Mouse (Mus musculus) intestine, embryonic 16.5 days (tissue): ENCODE measurements around the gene 1600015I10Rik. TPM values are rescaled to one million over a fixed set of nuclear protein-coding genes. Genes with fewer than 3 reads are reported as not detected.
"Not testable (repeated sequence)": the region's sequence is repeated elsewhere in the genome, so short reads cannot be mapped to it uniquely, and the experiment has no call there.

Source experiments
- ATAC-seq: fragments of 200-750 bp; cut with Nextera tagmentation; 2 replicates; pipeline ENCODE4 v1.8.0; 2017; ENCODE audit warnings: moderate TSS enrichment, moderate library complexity
- H3K27ac ChIP-seq: fragments of 300-500 bp; sonication (generic); 2 replicates; pipeline ENCODE4 v1.5.1; 2014; ENCODE audit warnings: mild to moderate bottlenecking, low read length
- H3K27me3 ChIP-seq: fragments of 300-500 bp; sonication (generic); replicated peaks from 2 replicates; pipeline ENCODE4 v1.6.1; 2014; ENCODE audit warnings: low read length, control low read depth, mixed read lengths; ENCODE audit not compliant: control insufficient read depth, insufficient read depth
- H3K36me3 ChIP-seq: fragments of 300-500 bp; sonication (generic); 2 replicates; pipeline ENCODE4 v1.6.1; 2014; ENCODE audit warnings: low read length, control low read depth; ENCODE audit not compliant: control insufficient read depth, insufficient read depth
- H3K4me1 ChIP-seq: fragments of 300-500 bp; sonication (generic); 2 replicates; pipeline ENCODE4 v1.6.1; 2014; ENCODE audit warnings: low read length, control low read depth, mixed read lengths; ENCODE audit not compliant: control insufficient read depth, insufficient read depth
- H3K4me2 ChIP-seq: fragments of 300-500 bp; sonication (generic); 2 replicates; pipeline ENCODE4 v1.6.1; 2014; ENCODE audit warnings: low read depth, low read length, control low read depth
- H3K4me3 ChIP-seq: fragments of 300-500 bp; sonication (generic); 2 replicates; pipeline ENCODE4 v1.5.1; 2014; ENCODE audit warnings: mild to moderate bottlenecking, low read length
- H3K9ac ChIP-seq: fragments of 300-500 bp; sonication (generic); 2 replicates; pipeline ENCODE4 v1.6.1; 2014; ENCODE audit warnings: low read depth, low read length
- H3K9me3 ChIP-seq: fragments of 300-500 bp; sonication (generic); 2 replicates; pipeline ENCODE4 v1.6.1; 2016; ENCODE audit warnings: low read length, control low read depth; ENCODE audit not compliant: control insufficient read depth
- WGBS: fragments of 180-500 bp; shearing (Covaris S2); extraction: QIAGEN DNeasy Blood & Tissue Kit; methylation state at CpG from one replicate; pipeline ENCODE4 v1.1.7; 2014; 5-methylcytosine and 5-hydroxymethylcytosine counted together
- polyA plus RNA-seq: library from polyadenylated mRNA; unstranded; fragments of >200 nt; fragmentation: Nextera tagmentation; extraction: Ambion mirVana; gene quantifications from 2 replicates; pipeline ENCODE4 v1.2.1, GENCODE M21; 2015

The 1600015I10Rik gene
- not detected in 2 replicates for polyA plus RNA-seq

DNA sequence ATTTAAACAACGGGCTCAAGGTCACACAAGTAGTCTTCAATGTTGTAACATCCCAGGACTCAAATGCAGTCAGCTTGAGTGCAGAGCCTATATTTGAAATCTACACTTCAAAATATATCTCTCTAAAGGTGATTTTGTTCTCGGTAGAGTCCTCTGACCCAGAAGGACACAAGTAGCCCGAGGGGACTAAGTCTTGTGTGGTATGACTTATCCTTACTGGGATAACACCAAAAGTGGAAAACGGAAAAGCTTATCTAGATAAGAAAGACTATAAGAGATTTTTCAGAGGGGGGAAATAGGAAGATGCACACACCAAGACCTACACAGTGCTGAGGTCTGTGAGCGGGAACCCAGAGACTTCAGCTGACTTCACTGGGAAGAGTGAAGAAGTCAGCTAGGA is at the start of gene 1600015I10Rik:
Gene 1600015I10Rik (plus strand): TSS at position 301 of the 400 bp plus-strand sequence.
- Histone ChIP-seq H3K36me3 (no peaks in the 10 kb centered on the region), H3K4me3 (no peak within 1 kb of the TSS), H3K9ac (no peak within 1 kb of the TSS), H3K9me3 (no peaks in the 10 kb centered on the region), H3K4me2 (no peak within 1 kb of the TSS), H3K27ac (no peak within 1 kb of the TSS), H3K27me3 (no peaks in the 10 kb centered on the region), H3K4me1 (no peaks in the 10 kb centered on the region)
- WGBS = 84% methylated on average over 5 of the region's 5 CpGs
- no peak for ATAC-seq

- peak overlapping the region; percentile 72 for H3K27ac ChIP-seq
- no peak overlapping the region for H3K9ac ChIP-seq
Measured at GRCm38 (mm10) chr6:48894203-48894602, 35.5 kb upstream of the 1600015I10Rik start.

DNA sequence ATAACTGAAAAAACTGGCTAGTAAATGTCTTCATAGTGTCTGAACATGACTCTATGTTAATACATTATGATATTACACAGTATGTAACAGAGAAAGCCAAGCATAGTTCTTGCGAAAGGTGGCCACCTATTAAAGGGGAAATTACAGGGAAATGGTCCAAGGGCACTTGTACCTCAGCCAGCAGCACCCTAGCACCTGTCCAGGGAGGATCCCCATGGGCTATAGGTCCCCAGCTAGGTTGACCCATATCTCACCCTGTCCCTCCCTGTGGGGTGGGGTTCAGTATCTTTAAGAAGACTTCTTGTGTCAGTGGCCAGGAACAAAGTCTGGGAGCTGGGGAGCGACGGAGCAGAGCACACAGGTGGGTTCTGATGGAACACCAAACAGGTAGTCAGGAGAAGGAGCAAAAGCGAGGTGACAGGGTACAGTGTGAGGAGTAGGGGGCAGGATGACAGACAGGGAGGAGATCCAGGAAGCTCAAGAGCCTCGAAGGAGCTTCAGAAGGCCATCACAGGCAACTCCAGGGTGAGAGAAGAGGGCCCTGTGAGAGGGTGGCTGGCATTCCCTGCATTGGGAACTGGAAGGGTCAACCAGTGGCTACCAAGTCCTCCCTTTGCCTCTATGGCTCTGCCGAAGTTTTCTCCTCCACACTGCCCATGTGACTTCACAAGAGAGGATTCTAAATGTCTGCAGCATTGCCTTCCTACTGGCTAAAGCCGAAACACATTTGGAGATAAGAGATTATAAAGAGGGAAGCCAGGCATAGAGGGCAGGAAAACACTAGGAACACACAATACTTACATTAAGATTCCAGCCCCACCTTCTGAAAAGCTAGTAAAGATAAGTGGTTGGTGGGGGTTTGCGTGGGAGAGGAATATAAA is 34.5 kb upstream of the 1600015I10Rik start:
- Histone ChIP-seq H3K4me3 (peak overlapping the region; percentile 30), H3K4me2 (peak overlapping the region; percentile 46), H3K9me3 (no peaks in the 10 kb centered on the region; the same call in 1 of the 2 replicates), H3K36me3 (no peaks in the 10 kb centered on the region), H3K4me1 (0 out of 2 replicates have a peak, but pooled peaks cover 2% of the 10 kb centered on the region), H3K27me3 (no peaks in the 10 kb centered on the region), H3K27ac (peak overlapping the region; percentile 96), H3K9ac (peak overlapping the region; percentile 60)
- 66% methylated on average over 8 of the region's 8 CpGs for WGBS
- ATAC-seq = peak; percentile 92

More at GRCm38 (mm10) chr6:48894203-48894602, 35.5 kb upstream of the 1600015I10Rik start:
- Histone ChIP-seq H3K4me3 (no peak overlapping the region), H3K36me3 (no peaks in the 10 kb centered on the region), H3K27me3 (no peaks in the 10 kb centered on the region), H3K4me1 (0 out of 2 replicates have a peak, but pooled peaks cover 2% of the 10 kb centered on the region), H3K9me3 (no peaks in the 10 kb centered on the region; the same call in 1 of the 2 replicates), H3K4me2 (no peak overlapping the region)
- 67% methylated on average over 4 of the region's 4 CpGs for WGBS
- no peak for ATAC-seq

DNA sequence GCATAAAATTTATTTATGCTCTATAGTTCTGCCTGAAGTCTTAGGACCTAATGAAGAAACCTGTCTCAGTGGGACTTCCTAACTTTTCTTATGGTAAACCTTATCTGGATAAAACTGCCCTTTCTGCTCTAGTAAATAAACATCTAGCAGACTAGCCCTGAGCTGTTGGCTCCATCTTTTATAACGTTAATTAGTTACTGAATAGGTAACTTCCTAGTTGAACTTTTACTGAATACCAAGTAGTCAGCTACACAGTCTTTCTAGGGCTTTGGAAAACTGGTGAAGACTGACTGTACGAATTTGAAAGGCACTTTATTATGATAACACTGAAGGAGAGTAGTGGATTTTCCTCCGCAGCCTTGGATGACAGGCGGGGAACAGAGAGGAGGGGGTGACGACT is 33.8 kb upstream of the 1600015I10Rik start:
- Histone ChIP-seq H3K4me3 (peak overlapping the region; percentile 14; the same call in 1 of the 2 replicates), H3K27me3 (no peaks in the 10 kb centered on the region), H3K4me2 (peak overlapping the region; percentile 43), H3K9me3 (no peaks in the 10 kb centered on the region; the same call in 1 of the 2 replicates), H3K4me1 (no peaks in the 10 kb centered on the region), H3K36me3 (no peaks in the 10 kb centered on the region), H3K27ac (peak overlapping the region; percentile 96), H3K9ac (no peak overlapping the region)
- WGBS = 58% methylated on average over 5 of the region's 5 CpGs
- peak; percentile 76 for ATAC-seq

- Histone ChIP-seq H3K4me1 (no peaks in the 10 kb centered on the region), H3K4me3 (no peak overlapping the region), H3K4me2 (no peak overlapping the region), H3K36me3 (no peaks in the 10 kb centered on the region), H3K9ac (no peak overlapping the region), H3K9me3 (no peaks in the 10 kb centered on the region; the same call in 1 of the 2 replicates), H3K27ac (no peak overlapping the region), H3K27me3 (no peaks in the 10 kb centered on the region)
- no peak for ATAC-seq
- 87% methylated on average over 5 of the region's 5 CpGs for WGBS
Measured at GRCm38 (mm10) chr6:48896956-48897355, 32.7 kb upstream of the 1600015I10Rik start.

DNA sequence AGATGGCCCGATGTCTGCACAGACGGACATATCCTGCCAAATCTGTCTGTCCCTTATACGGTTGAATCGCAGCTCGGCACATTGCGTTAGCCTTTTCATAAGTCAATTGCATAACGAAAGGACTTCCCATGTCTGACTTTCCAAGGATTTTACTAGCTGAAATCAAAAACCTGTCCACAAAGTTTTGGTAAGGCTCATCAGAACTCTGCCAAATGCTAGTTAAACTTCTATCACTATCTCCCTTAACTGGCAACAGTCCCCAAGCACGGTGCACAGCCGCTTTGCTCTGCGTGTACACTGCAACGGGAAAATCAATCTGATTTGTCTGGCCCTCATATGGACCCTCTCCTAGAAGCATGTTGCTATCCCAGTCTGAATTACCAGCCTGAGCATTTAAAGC is 28.4 kb upstream of the 1600015I10Rik start:
- not testable (repeated sequence) for H3K27me3 ChIP-seq, ATAC-seq, H3K4me3 ChIP-seq, H3K4me1 ChIP-seq, H3K4me2 ChIP-seq, H3K9ac ChIP-seq, H3K9me3 ChIP-seq, H3K36me3 ChIP-seq, H3K27ac ChIP-seq
- 91% methylated on average over 11 of the region's 11 CpGs for WGBS

DNA sequence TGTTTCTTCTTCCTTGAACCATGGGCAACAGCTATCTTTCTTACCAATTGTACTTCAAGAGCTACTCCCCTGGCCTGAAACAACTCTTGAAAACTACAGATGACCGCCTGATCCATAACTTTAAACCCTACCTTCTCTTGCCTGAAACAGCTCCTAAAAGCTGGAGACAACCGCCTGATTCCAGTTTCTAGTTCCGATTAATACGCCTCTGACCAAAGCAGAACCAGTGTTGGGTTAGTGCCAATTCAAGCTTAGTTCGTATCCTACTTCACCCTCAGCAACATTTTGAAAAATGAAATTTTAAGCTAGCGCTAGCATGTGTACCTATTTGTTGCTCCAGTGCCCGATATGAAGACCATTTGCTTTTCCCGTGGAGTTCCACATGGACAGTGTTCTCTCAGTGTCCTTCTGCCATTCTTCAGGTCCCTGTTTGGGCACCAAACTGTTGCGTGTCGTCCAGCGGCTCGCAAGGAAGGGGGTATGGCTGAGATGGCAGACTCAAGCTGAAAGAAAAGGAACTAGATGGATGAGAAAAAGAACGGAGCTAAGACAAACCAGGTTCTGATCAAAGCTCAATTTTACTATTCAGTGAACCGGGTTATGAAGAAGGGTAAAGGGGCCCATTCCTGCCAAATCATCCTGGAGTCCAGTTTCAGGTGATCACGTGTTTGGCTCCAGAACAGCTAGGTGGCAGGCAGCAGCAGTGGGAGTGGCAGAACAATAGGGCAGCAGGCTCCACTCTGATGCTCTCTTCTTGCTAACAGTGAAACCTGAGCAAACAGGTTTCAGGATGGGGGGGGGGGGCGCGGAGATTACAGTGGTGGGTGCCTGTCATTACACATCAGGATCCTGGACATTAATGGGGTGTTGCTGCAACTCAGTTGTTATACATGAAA is 26.9 kb upstream of the 1600015I10Rik start:
- peaks cover 5% of the 10 kb centered on the region; the same call in 1 of the 2 replicates for H3K4me1 ChIP-seq
- H3K27me3 ChIP-seq = no peaks in the 10 kb centered on the region
- 82% methylated on average over 17 of the region's 17 CpGs for WGBS
- H3K9ac ChIP-seq = no peak overlapping the region
- peak; percentile 67 for ATAC-seq
- no peaks in the 10 kb centered on the region for H3K36me3 ChIP-seq
- no peak overlapping the region for H3K4me3 ChIP-seq
- peak overlapping the region; percentile 28 for H3K27ac ChIP-seq
- no peaks in the 10 kb centered on the region for H3K9me3 ChIP-seq
- no peak overlapping the region for H3K4me2 ChIP-seq

- H3K9me3 ChIP-seq = no peaks in the 10 kb centered on the region
- no peak overlapping the region for H3K4me2 ChIP-seq
- peak; percentile 77 for ATAC-seq
- no peaks in the 10 kb centered on the region for H3K27me3 ChIP-seq
- 47% methylated on average over 4 of the region's 4 CpGs for WGBS
- H3K36me3 ChIP-seq = no peaks in the 10 kb centered on the region
- no peak overlapping the region for H3K9ac ChIP-seq
- H3K27ac ChIP-seq = peak overlapping the region; percentile 23; the same call in 1 of the 2 replicates
- H3K4me1 ChIP-seq = peaks cover 5% of the 10 kb centered on the region; the same call in 1 of the 2 replicates
- no peak overlapping the region for H3K4me3 ChIP-seq
Measured at GRCm38 (mm10) chr6:48903437-48903836, 26.3 kb upstream of the 1600015I10Rik start.

DNA sequence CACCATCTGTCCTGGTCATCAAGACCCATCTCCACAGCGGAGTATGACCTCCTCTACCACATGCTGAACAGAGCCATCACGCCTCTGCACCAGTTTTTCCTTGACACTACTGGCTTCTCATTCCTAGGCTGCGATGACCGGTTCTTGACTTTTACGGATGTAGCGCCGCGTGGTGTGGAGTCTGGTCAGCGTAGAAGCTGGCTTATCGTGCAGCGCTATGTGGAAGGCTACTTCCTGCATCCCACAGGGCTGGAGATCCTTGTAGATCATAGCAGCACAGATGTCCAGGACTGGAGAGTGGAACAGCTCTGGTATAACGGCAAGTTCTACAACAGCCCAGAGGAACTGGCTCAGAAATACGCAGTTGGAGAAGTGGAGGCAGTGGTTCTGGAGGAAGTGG is 24.1 kb upstream of the 1600015I10Rik start:
- H3K27me3 ChIP-seq = no peaks in the 10 kb centered on the region
- H3K9me3 ChIP-seq = no peaks in the 10 kb centered on the region
- WGBS = 90% methylated on average over 13 of the region's 13 CpGs
- no peak overlapping the region for H3K4me2 ChIP-seq
- H3K36me3 ChIP-seq = no peaks in the 10 kb centered on the region
- ATAC-seq = no peak
- H3K27ac ChIP-seq = no peak overlapping the region
- H3K9ac ChIP-seq = no peak overlapping the region
- H3K4me3 ChIP-seq = no peak overlapping the region
- H3K4me1 ChIP-seq = peaks cover 5% of the 10 kb centered on the region; the same call in 1 of the 2 replicates
